Mouse (Mus musculus): ENCODE results near the gene Spg7. TPM values are rescaled to one million over a fixed set of nuclear protein-coding genes. Genes with fewer than 3 reads are reported as not detected.

Spg7 gene
- polyA plus RNA-seq, 1 experiment, result 104 TPM

DNA sequence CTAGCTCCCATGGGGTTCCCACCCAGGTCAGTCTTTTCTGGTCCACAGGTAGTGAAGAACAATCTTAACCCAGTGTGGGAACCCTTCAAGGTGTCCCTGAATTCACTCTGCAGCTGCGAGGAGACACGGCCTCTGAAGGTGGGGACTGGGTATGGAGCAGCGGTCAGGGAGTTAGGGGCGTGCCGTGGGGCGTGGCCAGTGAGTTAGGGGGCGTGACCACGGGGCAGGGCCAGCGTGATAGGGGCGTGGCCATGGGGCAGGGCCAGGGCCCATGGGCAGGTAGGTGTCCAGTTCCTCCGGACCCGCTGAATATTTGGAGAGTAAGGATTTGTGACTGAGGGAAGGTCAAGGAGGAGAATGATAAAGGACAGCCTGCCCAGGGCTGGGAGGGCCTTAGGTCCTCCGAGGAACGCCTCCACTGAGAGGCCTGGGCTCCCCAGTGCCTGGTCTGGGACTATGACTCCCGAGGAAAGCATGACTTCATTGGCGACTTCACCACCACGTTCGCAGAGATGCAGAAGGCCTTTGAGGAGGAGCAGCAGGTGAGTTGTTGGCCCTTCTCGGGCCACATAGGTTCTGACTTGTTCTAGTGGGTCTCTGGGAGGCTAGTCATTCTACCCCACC lies 63.6 kb downstream of the Spg7 start:
- WGBS, result 22% methylated on average over 19 of the region's 19 CpGs
- H3K4me1 ChIP-seq (ENCODE audit: control insufficient read depth, insufficient read depth, low read length), result peaks cover 4% of the 10 kb centered on the region; the same call in 1 of the 2 replicates
- no peak overlapping the region for H3K27ac ChIP-seq (ENCODE audit: insufficient read depth, low read length)
- DNase-seq, result no peak
- H3K27me3 ChIP-seq (ENCODE audit: control insufficient read depth, insufficient read depth, low read length), result no peaks in the 10 kb centered on the region
- no peak overlapping the region for H3K4me3 ChIP-seq (replicated peaks; ENCODE audit: insufficient read depth, low read depth, low read length)
- no peak for TF ChIP-seq CTCF (IDR thresholded peaks at IDR 0.05; ENCODE audit: borderline replicate concordance, insufficient read depth, low read depth, low read length)
- TF ChIP-seq POLR2A (IDR thresholded peaks at IDR 0.05; ENCODE audit: borderline replicate concordance, insufficient read depth, low read length), result no peak

DNA sequence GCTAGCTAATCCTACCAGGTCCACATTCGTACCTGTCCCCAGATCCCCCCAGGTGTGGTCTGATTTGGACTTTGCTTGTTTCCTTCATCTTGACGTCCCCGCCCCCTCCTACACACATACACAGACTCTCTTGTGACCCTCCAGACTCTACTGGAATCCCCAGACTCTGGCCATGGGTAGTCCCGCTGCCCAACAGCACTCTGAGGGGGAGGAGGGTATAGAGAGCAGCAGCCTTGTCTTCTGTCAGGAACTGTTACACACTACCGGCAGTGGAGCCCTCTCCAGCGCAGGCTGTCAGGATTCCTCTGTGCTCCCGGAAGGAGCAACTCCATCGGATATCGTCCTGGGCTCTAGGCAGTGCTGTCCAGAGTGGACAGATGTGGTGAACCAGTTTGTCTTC lies 68.3 kb downstream of the Spg7 start:
- Histone ChIP-seq H3K27me3 (ENCODE audit: control insufficient read depth, insufficient read depth, low read length) (no peaks in the 10 kb centered on the region), H3K4me1 (ENCODE audit: control insufficient read depth, insufficient read depth, low read length) (peaks cover 9% of the 10 kb centered on the region), H3K27ac (ENCODE audit: insufficient read depth, low read length) (no peak overlapping the region), H3K4me3 (replicated peaks; ENCODE audit: insufficient read depth, low read depth, low read length) (no peak overlapping the region)
- 69% methylated on average over 9 of the region's 9 CpGs for WGBS
- TF ChIP-seq CTCF (IDR thresholded peaks at IDR 0.05; ENCODE audit: borderline replicate concordance, insufficient read depth, low read depth, low read length), result no peak
- no peak for TF ChIP-seq POLR2A (IDR thresholded peaks at IDR 0.05; ENCODE audit: borderline replicate concordance, insufficient read depth, low read length)
- DNase-seq, result no peak

DNA sequence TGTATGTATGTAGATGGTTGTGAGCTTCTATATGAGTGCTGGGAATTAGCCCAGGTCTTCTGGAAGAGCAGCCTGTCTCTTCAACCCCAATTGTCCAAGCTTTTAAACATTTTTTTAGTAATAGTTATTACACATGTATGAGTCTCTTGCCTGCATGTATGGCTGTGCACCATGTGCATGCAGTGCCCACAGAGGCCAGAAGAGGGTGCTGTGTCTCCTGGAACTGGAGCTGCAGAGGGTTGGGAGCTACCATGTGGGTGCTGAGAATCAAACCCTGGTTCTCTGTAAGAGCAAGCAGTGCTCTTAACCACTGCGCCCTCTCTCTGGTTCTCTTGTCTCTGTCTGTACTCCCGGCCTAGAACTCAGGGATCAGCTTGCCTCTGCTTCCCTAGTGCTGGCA lies 70.2 kb downstream of the Spg7 start:
- 100% methylated on average over 2 of the region's 2 CpGs for WGBS
- DNase-seq, result no peak
- no peak for TF ChIP-seq POLR2A (IDR thresholded peaks at IDR 0.05; ENCODE audit: borderline replicate concordance, insufficient read depth, low read length)
- no peak for TF ChIP-seq CTCF (IDR thresholded peaks at IDR 0.05; ENCODE audit: borderline replicate concordance, insufficient read depth, low read depth, low read length)
- no peak overlapping the region for H3K4me3 ChIP-seq (replicated peaks; ENCODE audit: insufficient read depth, low read depth, low read length)
- H3K27ac ChIP-seq (ENCODE audit: insufficient read depth, low read length), result no peak overlapping the region
- peaks cover 7% of the 10 kb centered on the region; the same call in 1 of the 2 replicates for H3K4me1 ChIP-seq (ENCODE audit: control insufficient read depth, insufficient read depth, low read length)
- no peaks in the 10 kb centered on the region for H3K27me3 ChIP-seq (ENCODE audit: control insufficient read depth, insufficient read depth, low read length)

DNA sequence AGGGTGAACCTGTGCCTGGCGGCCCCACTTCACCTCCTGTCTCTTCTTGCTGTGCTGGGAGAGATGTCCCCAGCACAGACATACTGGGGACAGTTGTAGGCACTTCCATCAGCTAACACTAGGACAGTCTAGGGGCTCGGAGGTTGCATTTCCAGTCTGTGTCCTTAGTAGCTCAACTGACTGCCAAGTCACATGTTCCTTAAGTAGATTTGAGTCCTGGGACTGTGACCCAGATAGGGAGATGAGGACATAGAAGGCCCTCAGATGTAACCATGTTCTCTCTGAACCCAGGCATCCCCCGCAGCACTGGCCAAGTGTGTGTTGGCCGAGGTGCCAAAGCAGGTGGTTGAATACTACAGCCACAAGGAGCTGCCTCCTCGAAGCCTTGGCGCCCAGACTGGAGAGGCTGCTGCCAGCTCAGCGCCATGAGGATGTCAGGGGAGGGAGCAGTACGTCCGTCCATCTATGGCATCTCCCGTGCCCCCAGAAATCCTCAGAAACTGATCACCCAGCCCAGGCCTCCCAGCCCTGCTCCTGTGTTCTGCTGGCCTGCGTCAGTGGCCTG lies 71.5 kb downstream of the Spg7 start:
- no peak overlapping the region for H3K27ac ChIP-seq (ENCODE audit: insufficient read depth, low read length)
- no peak overlapping the region for H3K4me3 ChIP-seq (replicated peaks; ENCODE audit: insufficient read depth, low read depth, low read length)
- 45% methylated on average over 11 of the region's 11 CpGs for WGBS
- TF ChIP-seq CTCF (IDR thresholded peaks at IDR 0.05; ENCODE audit: borderline replicate concordance, insufficient read depth, low read depth, low read length) (no peak), POLR2A (IDR thresholded peaks at IDR 0.05; ENCODE audit: borderline replicate concordance, insufficient read depth, low read length) (no peak)
- H3K27me3 ChIP-seq (ENCODE audit: control insufficient read depth, insufficient read depth, low read length), result no peaks in the 10 kb centered on the region
- no peak for DNase-seq
- H3K4me1 ChIP-seq (ENCODE audit: control insufficient read depth, insufficient read depth, low read length), result peaks cover 7% of the 10 kb centered on the region; the same call in 1 of the 2 replicates

DNA sequence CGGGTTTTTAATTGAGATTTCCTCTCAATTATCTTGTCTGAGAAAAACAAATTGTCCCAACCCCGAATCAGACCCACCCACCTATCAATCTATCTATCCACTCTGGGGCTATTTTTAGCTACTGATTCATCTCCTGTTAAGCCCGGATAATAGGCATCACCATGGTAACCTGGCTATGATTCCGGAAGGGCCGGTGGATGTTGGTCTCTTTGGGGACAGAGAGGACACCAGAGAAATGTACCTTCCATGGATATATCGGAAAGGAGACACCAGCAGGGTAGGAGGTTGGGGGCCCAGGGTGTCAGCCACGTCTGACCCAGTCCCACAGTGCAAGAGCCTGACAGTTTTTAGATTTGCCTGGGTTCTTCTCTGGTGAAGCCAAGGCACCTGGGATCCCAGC lies 72.7 kb downstream of the Spg7 start:
- DNase-seq, result no peak
- Histone ChIP-seq H3K4me3 (replicated peaks; ENCODE audit: insufficient read depth, low read depth, low read length) (no peak overlapping the region), H3K4me1 (ENCODE audit: control insufficient read depth, insufficient read depth, low read length) (peaks cover 7% of the 10 kb centered on the region; the same call in 1 of the 2 replicates), H3K27me3 (ENCODE audit: control insufficient read depth, insufficient read depth, low read length) (no peaks in the 10 kb centered on the region), H3K27ac (ENCODE audit: insufficient read depth, low read length) (no peak overlapping the region)
- no peak for TF ChIP-seq CTCF (IDR thresholded peaks at IDR 0.05; ENCODE audit: borderline replicate concordance, insufficient read depth, low read depth, low read length)
- no peak for TF ChIP-seq POLR2A (IDR thresholded peaks at IDR 0.05; ENCODE audit: borderline replicate concordance, insufficient read depth, low read length)
- whole genome bisulfite sequencing, result 22% methylated on average over 7 of the region's 7 CpGs

DNA sequence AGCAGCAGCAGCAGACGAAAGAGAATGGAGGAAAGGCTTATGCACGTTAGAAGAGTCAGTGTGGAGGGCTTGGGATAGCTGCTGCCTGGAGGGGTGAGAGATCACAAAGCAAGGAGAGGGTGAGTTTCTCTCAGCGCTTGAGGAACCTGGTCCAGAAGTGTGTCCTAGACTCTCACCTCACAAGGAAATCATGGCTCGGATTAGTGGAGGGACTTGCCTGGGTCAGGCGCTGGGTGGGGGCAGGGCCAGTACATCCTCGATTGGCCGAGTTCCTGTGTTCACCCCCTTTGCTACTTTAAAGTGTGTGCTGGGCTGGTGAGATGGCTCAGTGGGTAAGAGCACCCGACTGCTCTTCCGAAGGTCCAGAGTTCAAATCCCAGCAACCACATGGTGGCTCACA lies 73.1 kb downstream of the Spg7 start:
- H3K4me3 ChIP-seq (replicated peaks; ENCODE audit: insufficient read depth, low read depth, low read length), result no peak overlapping the region
- H3K4me1 ChIP-seq (ENCODE audit: control insufficient read depth, insufficient read depth, low read length), result peaks cover 7% of the 10 kb centered on the region; the same call in 1 of the 2 replicates
- TF ChIP-seq POLR2A (IDR thresholded peaks at IDR 0.05; ENCODE audit: borderline replicate concordance, insufficient read depth, low read length) (no peak), CTCF (IDR thresholded peaks at IDR 0.05; ENCODE audit: borderline replicate concordance, insufficient read depth, low read depth, low read length) (no peak)
- WGBS, result 59% methylated on average over 9 of the region's 9 CpGs
- DNase-seq, result no peak
- no peak overlapping the region for H3K27ac ChIP-seq (ENCODE audit: insufficient read depth, low read length)
- H3K27me3 ChIP-seq (ENCODE audit: control insufficient read depth, insufficient read depth, low read length), result no peaks in the 10 kb centered on the region

DNA sequence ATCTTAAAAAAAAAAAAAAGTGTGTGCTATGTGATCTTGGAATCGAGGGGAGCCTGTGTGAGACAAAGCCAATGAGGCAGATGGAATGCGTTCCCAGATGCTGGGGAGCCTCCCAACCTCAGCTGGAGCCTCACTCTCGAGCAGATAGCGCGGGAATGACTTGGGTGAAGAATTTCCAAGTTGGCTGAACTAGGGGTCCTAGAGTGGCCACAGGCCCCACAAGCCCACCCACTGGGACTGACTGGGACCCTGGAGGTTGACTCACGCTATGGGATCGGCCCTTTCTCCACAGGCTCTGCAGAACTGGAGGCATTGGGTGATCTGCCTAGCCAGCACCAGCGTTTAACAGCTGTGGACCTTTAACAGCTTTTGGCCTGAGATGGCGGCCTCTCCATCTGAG lies 73.5 kb downstream of the Spg7 start:
- DNase-seq, result no peak
- no peak overlapping the region for H3K4me3 ChIP-seq (replicated peaks; ENCODE audit: insufficient read depth, low read depth, low read length)
- no peak overlapping the region for H3K27ac ChIP-seq (ENCODE audit: insufficient read depth, low read length)
- WGBS, result 88% methylated on average over 9 of the region's 9 CpGs
- H3K4me1 ChIP-seq (ENCODE audit: control insufficient read depth, insufficient read depth, low read length), result peaks cover 7% of the 10 kb centered on the region; the same call in 1 of the 2 replicates
- H3K27me3 ChIP-seq (ENCODE audit: control insufficient read depth, insufficient read depth, low read length), result no peaks in the 10 kb centered on the region
- TF ChIP-seq POLR2A (IDR thresholded peaks at IDR 0.05; ENCODE audit: borderline replicate concordance, insufficient read depth, low read length) (no peak), CTCF (IDR thresholded peaks at IDR 0.05; ENCODE audit: borderline replicate concordance, insufficient read depth, low read depth, low read length) (no peak)

DNA sequence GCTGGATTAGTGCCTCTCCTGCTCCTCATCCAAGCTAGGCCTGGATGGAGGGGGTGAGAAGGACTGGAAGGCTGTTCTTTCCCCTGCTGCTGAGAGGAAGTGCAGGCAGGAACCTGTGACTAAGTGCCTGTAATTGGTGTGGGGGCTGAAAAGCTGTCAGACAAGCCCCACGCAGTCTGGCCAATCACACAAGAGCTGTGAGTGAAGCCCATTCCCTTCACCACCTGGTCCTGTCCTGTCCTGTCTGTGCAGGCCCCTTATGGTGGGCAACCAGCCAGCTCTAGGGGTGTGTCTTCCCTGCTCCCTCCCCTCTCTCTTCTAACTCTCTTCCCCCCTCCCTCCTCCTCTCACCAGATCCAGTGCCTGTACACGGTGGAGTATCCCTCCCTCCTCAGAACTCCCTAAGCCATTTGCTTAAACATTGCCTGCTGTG lies 74.9 kb downstream of the Spg7 start:
- peaks cover 14% of the 10 kb centered on the region for H3K4me1 ChIP-seq (ENCODE audit: control insufficient read depth, insufficient read depth, low read length)
- 47% methylated on average over 2 of the region's 2 CpGs for WGBS
- H3K4me3 ChIP-seq (replicated peaks; ENCODE audit: insufficient read depth, low read depth, low read length), result no peak overlapping the region
- TF ChIP-seq POLR2A (IDR thresholded peaks at IDR 0.05; ENCODE audit: borderline replicate concordance, insufficient read depth, low read length) (no peak), CTCF (IDR thresholded peaks at IDR 0.05; ENCODE audit: borderline replicate concordance, insufficient read depth, low read depth, low read length) (no peak)
- DNase-seq, result no peak
- no peak overlapping the region for H3K27ac ChIP-seq (ENCODE audit: insufficient read depth, low read length)
- H3K27me3 ChIP-seq (ENCODE audit: control insufficient read depth, insufficient read depth, low read length), result no peaks in the 10 kb centered on the region

All from cerebellum, adult 2 months (tissue).